Mouse (Mus musculus) embryonic facial prominence, embryonic 11.5 days (tissue): ENCODE data around the gene Dusp10. TPM values are rescaled to one million over a fixed set of nuclear protein-coding genes. Genes with fewer than 3 reads are reported as not detected.

Source experiments
- ATAC-seq: fragments of 200-750 bp; cut with Nextera tagmentation; replicated peaks from 2 replicates; pipeline ENCODE4 v1.8.0; 2017; ENCODE audit warnings: low read depth; ENCODE audit not compliant: insufficient number of reproducible peaks, low FRiP score, low TSS enrichment
- DNase-seq: peaks from one replicate; pipeline ENCODE4 v3.0.0-alpha.2; 2015; ENCODE audit warnings: low spot score
- H3K27ac ChIP-seq: fragments of 300-500 bp; sonication (generic); replicated peaks from 2 replicates; pipeline ENCODE4 v1.5.1; 2014; ENCODE audit warnings: mild to moderate bottlenecking, low read depth, low read length, control low read depth
- H3K27me3 ChIP-seq: fragments of 300-500 bp; sonication (generic); 2 replicates; pipeline ENCODE4 v1.6.1; 2014; ENCODE audit warnings: mild to moderate bottlenecking, low read length, moderate library complexity, mixed read lengths; ENCODE audit not compliant: control insufficient read depth, insufficient read depth
- H3K36me3 ChIP-seq: fragments of 300-500 bp; sonication (generic); replicated peaks from 2 replicates; pipeline ENCODE4 v1.6.1; 2014; ENCODE audit warnings: low read depth, mild to moderate bottlenecking, low read length, moderate library complexity, mixed read lengths; ENCODE audit not compliant: control insufficient read depth, insufficient read depth
- H3K4me1 ChIP-seq: fragments of 300-500 bp; sonication (generic); 2 replicates; pipeline ENCODE4 v1.6.1; 2014; ENCODE audit warnings: low read length, mixed read lengths; ENCODE audit not compliant: control insufficient read depth, insufficient read depth
- H3K4me2 ChIP-seq: fragments of 300-500 bp; sonication (generic); 2 replicates; pipeline ENCODE4 v1.6.1; 2014; ENCODE audit warnings: low read depth, mild to moderate bottlenecking, control low read depth, low read length, moderate library complexity
- H3K4me3 ChIP-seq: fragments of 300-500 bp; sonication (generic); 2 replicates; pipeline ENCODE4 v1.5.1; 2014; ENCODE audit warnings: low read depth, low read length, control low read depth
- H3K9ac ChIP-seq: fragments of 300-500 bp; sonication (generic); replicated peaks from 2 replicates; pipeline ENCODE4 v1.6.1; 2014; ENCODE audit warnings: mild to moderate bottlenecking, control low read depth, low read length
- H3K9me3 ChIP-seq: fragments of 300-500 bp; sonication (generic); replicated peaks from 2 replicates; pipeline ENCODE4 v1.6.1; 2016; ENCODE audit warnings: mild to moderate bottlenecking, low read length, inconsistent platforms, mixed read lengths; ENCODE audit not compliant: control insufficient read depth
- WGBS: fragments of 180-500 bp; shearing (Covaris S2); extraction: QIAGEN DNeasy Blood & Tissue Kit; methylation state at CpG from one replicate; pipeline ENCODE4 v1.1.7; 2014; 5-methylcytosine and 5-hydroxymethylcytosine counted together
- polyA plus RNA-seq: library from polyadenylated mRNA; unstranded; fragments of >200 nt; fragmentation: Nextera tagmentation; extraction: Ambion mirVana; gene quantifications from 2 replicates; pipeline ENCODE4 v1.2.1, GENCODE M21; 2014

Dusp10 gene
- polyA plus RNA-seq, 1 experiment from 2014 or later, result 4.6 TPM

- DNase-seq (peak; percentile 60), ATAC-seq (peak; percentile 80)
- H3K9me3 ChIP-seq, result no peaks in the 10 kb centered on the region
- H3K4me2 ChIP-seq, result peak overlapping the region; percentile 88
- no peaks in the 10 kb centered on the region for H3K27me3 ChIP-seq
- H3K4me3 ChIP-seq, result peak overlapping the region; percentile 61
- H3K9ac ChIP-seq, result peak overlapping the region; percentile 82
- H3K27ac ChIP-seq, result peak overlapping the region; percentile 83
- no peaks in the 10 kb centered on the region for H3K4me1 ChIP-seq
- no peaks in the 10 kb centered on the region for H3K36me3 ChIP-seq
- WGBS, result under 1% methylated on average over 59 of the region's 63 CpGs
These were observed 20.4 kb downstream of the Dusp10 start for GRCm38 (mm10) chr1:184033390-184034010.

- Histone ChIP-seq H3K4me1 (no peaks in the 10 kb centered on the region), H3K27ac (peak within 1 kb of the TSS; percentile 83), H3K4me2 (peak within 1 kb of the TSS; percentile 88), H3K27me3 (no peaks in the 10 kb centered on the region), H3K9me3 (no peaks in the 10 kb centered on the region), H3K36me3 (no peaks in the 10 kb centered on the region), H3K9ac (peak within 1 kb of the TSS; percentile 82), H3K4me3 (peak within 1 kb of the TSS; percentile 61)
- peak; percentile 100 for DNase-seq
- peak; percentile 99 for ATAC-seq
- under 1% methylated on average over 38 of the region's 38 CpGs for WGBS
These were observed 21.0 kb downstream of the Dusp10 start, which contains the start of gene 1700056E22Rik for GRCm38 (mm10) chr1:184034011-184034557. Gene 1700056E22Rik, minus strand, starts transcription at chr1:184034301.

GRCm38 (mm10) chr1:184034741-184035181, 21.7 kb downstream of the Dusp10 start:
- H3K9ac ChIP-seq, result peak overlapping the region; percentile 39; the same call in 1 of the 2 replicates
- DNase-seq, result peak; percentile 42
- 0% methylated on average over 12 of the region's 12 CpGs for WGBS
- no peaks in the 10 kb centered on the region for H3K27me3 ChIP-seq
- H3K4me1 ChIP-seq, result no peaks in the 10 kb centered on the region
- no peak for ATAC-seq
- no peaks in the 10 kb centered on the region for H3K9me3 ChIP-seq
- peak overlapping the region; percentile 44 for H3K4me3 ChIP-seq
- H3K36me3 ChIP-seq, result no peaks in the 10 kb centered on the region
- H3K4me2 ChIP-seq, result peak overlapping the region; percentile 63
- no peak overlapping the region for H3K27ac ChIP-seq

GRCm38 (mm10) chr1:184035346-184035903, 22.3 kb downstream of the Dusp10 start:
- ATAC-seq (no peak), DNase-seq (no peak)
- Histone ChIP-seq H3K9ac (no peak overlapping the region), H3K27me3 (no peaks in the 10 kb centered on the region), H3K4me1 (no peaks in the 10 kb centered on the region), H3K4me3 (peak overlapping the region; percentile 44), H3K27ac (no peak overlapping the region), H3K4me2 (peak overlapping the region; percentile 63), H3K9me3 (no peaks in the 10 kb centered on the region), H3K36me3 (no peaks in the 10 kb centered on the region)
- WGBS, result 7% methylated on average over 12 of the region's 12 CpGs

- H3K4me1 ChIP-seq, result no peaks in the 10 kb centered on the region
- 87% methylated on average over 4 of the region's 4 CpGs for WGBS
- DNase-seq (no peak), ATAC-seq (no peak)
- no peak overlapping the region for H3K4me2 ChIP-seq
- H3K27ac ChIP-seq, result no peak overlapping the region
- H3K36me3 ChIP-seq, result no peaks in the 10 kb centered on the region
- H3K9ac ChIP-seq, result no peak overlapping the region
- no peak overlapping the region for H3K4me3 ChIP-seq
- H3K27me3 ChIP-seq, result no peaks in the 10 kb centered on the region
- no peaks in the 10 kb centered on the region for H3K9me3 ChIP-seq
These were observed 24.7 kb downstream of the Dusp10 start for GRCm38 (mm10) chr1:184037802-184038201.

- DNase-seq (no peak), ATAC-seq (no peak)
- Histone ChIP-seq H3K9me3 (no peaks in the 10 kb centered on the region), H3K4me3 (no peak overlapping the region), H3K27me3 (no peaks in the 10 kb centered on the region), H3K36me3 (no peaks in the 10 kb centered on the region), H3K27ac (no peak overlapping the region), H3K9ac (no peak overlapping the region), H3K4me2 (no peak overlapping the region), H3K4me1 (no peaks in the 10 kb centered on the region)
- WGBS, result 87% methylated on average over 10 of the region's 10 CpGs
These were observed 26.2 kb downstream of the Dusp10 start for GRCm38 (mm10) chr1:184039301-184039700.

- no peaks in the 10 kb centered on the region for H3K9me3 ChIP-seq
- no peak overlapping the region for H3K27ac ChIP-seq
- H3K4me3 ChIP-seq, result no peak overlapping the region
- no peaks in the 10 kb centered on the region for H3K36me3 ChIP-seq
- H3K4me1 ChIP-seq, result no peaks in the 10 kb centered on the region
- DNase-seq (no peak), ATAC-seq (no peak)
- H3K27me3 ChIP-seq, result no peaks in the 10 kb centered on the region
- H3K9ac ChIP-seq, result no peak overlapping the region
- 76% methylated on average over 11 of the region's 11 CpGs for WGBS
- H3K4me2 ChIP-seq, result no peak overlapping the region
These were observed 27.1 kb downstream of the Dusp10 start for GRCm38 (mm10) chr1:184040181-184040580.

GRCm38 (mm10) chr1:184040906-184041305, 27.8 kb downstream of the Dusp10 start:
- Histone ChIP-seq H3K4me2 (no peak overlapping the region), H3K9ac (no peak overlapping the region), H3K36me3 (no peaks in the 10 kb centered on the region), H3K27ac (no peak overlapping the region), H3K4me3 (no peak overlapping the region), H3K9me3 (no peaks in the 10 kb centered on the region), H3K27me3 (no peaks in the 10 kb centered on the region), H3K4me1 (no peaks in the 10 kb centered on the region)
- DNase-seq, result peak; percentile 11
- 73% methylated on average over 1 of the region's 1 CpGs for WGBS
- ATAC-seq, result no peak
